Mouse (Mus musculus) fat pad, adult 2 months (tissue): ENCODE measurements around the gene Mxra7.

Experiments used
- DNase-seq: peaks from one replicate; pipeline ENCODE4 v3.0.0-alpha.2; 2011; ENCODE audit warnings: low read depth, low spot score; ENCODE audit errors: extremely low read depth

Mxra7 gene

GRCm38 (mm10) chr11:116819932-116820593, 7.8 kb downstream of the Mxra7 start:
- DNase-seq = no peak

DNA sequence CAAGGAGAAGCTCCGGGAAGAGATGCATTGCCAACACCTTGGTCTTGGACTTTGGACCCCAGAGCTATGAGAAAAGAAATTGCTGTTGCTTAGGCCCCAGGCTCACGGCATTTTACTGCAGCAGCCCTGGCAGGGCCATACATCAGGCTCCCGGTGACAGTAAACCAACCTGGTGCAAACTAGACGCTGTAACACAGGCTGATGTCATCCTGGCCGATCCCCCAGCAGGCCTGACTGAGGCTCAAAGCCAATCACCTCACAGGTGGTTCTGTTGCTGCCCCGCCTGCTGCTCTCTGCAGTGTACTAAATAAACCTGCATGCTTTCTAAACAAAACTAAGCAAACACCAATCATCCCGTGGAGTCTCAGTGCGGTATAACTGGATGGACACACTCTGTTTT, 9.1 kb downstream of the Mxra7 start:
- DNase-seq = no peak

DNA sequence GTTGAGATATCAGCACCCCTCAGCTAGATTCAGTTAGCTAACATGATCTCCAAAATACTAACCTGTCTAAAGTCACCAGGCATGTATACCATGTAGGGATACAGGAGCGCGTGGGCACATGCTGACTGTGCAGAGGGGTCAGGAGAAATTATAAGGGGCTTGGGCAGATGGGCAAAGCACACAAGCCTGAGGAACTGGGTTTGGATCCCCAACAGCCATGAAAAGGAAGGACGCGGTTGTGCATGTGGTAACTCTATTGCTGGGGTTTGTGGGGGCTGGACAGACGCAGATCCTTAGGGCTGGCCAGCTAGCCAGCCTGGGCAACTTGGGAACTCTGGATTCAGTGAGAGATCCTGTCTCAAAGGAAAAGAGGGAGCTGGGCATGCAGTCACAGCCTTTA, 10.3 kb downstream of the Mxra7 start:
- no peak for DNase-seq

DNA sequence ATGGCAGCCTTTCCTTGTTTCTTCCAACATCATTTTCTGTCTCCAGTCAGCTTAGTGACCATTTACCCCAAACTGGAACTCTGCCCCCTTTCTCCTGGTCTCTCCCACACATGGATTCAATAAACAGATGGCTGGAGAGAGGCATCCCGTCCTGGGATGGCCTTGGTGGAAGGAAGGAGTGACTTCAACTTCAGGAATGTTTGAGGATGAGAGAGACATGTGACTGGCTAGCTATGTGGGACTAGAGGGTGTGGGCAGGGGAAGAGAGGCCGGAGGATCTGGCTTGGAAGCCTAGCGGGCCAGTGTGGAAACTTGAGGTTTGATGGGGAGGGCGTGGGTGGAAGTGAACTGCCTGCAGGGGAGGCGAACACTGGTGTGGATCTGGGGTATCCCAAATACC, 11.1 kb downstream of the Mxra7 start:
- no peak for DNase-seq

DNA sequence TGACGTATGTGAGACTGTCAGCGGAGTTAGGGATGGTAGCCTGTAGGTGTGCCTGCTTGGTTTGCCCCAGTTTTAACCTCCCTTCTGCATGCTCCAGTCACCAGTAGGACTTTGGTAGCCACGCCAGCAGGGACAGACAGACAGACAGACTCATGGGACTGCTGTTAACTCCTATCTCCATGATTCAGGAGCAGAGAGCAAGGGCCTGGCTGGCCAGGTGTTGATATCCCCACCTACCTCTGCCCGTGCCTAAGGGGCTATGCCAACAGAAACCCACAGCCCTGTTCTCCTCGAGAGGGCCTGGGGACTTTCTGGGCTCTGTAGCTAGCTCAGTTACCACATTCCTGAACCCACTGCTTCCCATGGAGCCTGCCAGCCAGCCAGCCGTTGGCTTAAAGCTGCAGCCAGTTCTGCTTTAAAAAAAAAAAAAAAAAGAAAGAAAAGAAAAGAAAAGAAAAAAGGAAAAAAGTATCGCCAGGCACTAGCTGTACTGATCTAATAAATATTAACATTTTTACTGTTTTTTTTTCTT, 12.9 kb downstream of the Mxra7 start:
- DNase-seq = no peak

DNA sequence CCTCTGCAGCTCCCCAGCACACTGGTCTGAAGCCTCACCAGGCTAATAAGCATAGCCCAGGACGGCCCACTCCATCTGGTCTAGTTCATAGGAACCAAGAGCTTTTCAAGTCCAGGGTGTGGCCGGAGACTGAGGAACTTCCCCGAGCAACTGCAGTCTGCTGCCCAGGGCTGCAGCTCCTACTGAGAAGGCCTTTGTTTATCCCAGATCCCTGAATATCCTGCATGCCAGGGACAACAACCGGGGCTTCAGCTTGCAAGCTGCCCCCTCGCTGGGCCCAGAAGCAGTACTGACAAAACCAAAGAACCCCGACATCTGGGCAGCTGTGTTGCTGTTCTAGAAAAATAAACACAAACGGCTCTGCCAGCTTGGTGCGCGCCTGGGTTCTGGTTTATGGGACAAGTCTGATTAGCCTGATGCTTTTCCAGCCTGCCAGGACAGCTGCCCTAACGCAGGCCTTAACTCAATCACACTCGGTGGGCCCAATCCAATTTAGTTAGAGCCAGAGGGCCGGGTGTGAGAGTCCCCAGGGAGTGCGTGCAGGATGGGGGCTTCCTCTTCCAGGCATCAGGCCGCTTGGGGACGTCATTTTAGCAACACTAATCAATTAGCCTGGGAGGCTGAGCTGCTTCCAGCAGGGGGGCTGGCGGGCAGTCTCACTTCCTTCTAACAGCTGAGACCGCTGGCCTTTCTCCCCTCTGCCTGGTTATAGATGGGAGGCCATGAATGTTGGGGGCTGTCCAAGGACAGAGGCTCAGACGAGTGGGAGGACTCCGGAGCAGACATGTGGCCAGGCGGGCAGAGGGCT, 13.6 kb downstream of the Mxra7 start:
- DNase-seq = no peak

GRCm38 (mm10) chr11:116813610-116814009, 14.2 kb downstream of the Mxra7 start:
- DNase-seq = no peak

DNA sequence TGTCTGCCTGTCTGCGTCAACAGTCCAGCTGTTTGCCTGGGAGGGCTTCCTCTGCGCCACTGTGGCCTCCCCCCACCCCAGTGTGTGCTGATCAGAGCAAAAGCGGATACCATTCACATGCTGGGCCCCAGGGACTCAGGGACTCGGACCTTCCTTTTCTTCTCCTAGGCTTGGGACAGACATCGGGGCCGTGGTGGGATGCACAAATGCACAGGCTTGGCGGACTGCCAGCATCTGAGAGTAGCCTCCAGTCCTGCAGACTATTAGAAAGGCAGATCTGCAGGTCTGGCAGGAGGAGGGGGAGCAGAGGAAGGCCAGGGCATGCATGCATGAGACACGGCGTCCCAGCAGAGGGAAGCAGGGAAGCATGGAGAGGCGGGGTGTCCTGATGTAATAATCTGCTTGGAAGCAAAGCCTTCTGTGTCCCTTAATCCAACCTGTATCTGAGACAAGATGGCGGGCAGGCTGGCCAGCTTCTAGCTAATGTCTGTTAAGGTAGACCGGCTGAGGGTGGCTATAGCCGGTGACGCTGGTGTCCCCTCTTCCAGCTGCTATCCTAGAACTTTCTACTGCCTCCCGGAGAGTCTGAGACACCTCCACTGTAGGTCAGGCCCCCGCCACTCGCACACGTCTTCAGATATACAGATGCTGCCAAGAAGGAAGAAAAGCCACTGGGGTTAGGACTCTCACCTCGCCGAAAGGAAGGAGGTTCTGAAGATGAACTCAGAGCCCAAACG, 14.9 kb downstream of the Mxra7 start:
- no peak for DNase-seq

DNA sequence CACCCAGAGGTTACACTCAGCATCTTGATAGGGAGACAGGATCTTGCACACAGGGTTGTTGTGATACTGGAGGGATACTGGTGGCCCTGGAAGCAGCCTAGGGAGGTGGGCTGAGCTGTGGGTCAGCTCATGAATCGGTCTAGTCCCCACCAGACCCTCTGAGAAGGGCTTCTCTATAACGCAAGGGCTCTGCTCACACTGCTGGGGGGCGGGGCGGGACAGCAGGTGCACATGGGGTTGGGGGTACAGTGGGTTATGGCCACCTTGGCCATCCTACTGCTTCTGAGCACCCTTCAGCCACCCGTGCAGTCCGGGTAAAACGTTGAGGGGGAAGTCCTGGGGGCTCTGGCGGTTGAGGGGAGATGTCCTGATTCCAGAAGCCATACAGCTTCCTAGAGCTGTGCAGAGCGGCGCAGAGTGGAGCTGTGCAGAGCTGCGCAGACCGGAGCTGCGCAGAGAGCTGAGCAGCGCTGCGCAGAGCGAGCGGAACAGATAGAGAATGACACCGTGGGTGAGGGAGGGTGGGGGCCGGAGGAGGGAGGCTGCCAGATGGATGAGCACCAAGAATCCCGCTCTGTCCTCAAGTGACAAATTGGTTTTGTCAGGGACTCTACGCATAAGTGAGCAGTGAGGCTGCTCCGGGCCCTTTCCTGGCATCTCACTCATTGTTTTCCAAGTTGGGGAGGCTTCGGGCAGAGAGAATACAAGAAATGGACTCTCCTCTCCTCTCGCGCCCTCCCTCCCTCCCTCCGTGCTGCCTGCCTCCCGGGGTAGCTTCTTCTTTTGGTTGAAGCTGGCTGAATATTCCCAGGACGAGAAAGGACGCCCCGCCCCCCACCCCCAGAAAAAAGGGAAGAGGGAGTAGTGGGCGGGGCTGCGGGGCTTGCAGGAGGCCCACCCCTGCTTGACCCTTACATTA, 16.6 kb downstream of the Mxra7 start:
- DNase-seq = no peak

DNA sequence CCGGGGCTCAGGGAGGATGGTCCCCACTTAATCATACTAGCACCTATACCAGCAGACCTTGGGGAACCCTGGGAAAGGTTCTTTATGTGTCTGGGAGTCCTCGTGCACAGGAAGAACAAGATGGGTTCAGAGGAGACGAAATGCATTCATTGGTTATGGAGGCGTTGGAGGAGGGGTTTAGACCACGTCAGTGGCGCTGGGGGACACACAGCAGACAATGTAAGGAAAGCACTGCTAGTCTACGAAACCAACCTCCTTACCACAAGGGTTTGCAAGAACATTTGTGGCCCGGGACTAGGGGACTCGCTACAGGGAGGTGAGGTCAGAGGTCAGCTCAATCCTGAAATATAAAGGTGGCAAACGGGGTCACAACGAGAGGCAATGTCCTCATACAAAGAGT, 17.3 kb downstream of the Mxra7 start:
- DNase-seq = no peak

DNA sequence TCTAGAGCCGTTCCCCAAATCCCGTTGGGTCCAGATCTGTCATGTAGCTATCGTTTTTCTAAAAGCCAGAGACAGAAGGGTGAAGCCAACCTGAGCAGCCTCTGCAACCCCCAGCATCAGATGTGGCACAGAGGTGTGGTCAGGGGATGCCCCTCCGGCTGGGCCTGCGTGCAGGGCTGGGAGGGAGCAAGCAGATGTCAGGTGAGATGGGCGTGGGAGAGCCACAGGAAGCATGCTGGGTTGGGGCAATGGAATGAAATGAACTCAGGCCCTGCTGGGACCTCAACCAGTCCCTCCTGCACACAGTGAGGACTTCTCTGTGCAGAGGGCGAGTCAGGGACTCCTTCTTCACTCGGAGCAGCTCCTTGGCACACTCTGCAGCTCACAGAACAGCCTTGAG, 18.3 kb downstream of the Mxra7 start:
- no peak for DNase-seq

DNA sequence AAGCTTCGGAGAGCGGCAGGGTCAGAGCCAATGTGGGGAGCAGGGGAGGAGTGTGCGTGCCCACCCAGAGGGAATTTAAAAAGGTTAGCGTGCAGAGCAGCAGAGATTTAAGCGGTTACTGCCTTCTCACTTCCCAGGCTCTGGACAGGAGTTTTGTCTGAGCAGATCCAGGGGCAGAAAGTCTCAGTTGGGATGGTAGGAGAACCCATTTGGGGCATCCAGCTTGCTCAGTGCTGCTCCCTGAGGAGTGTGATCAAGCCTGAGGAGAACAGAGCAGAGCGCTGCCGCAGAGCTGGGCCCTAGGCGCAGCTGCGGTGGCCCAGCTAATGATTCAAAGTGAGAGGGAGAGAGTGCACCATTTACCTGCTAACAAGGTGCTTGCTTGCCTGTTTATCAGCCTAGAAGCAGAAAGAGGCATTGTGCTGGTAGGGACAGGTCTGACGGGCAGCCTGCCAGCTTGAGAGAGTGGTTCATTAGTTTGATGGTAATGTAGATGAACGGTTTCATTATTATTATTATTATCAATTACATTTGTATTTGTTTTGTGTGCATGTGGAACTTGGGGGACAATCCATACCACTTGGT, 18.9 kb downstream of the Mxra7 start:
- no peak for DNase-seq

DNA sequence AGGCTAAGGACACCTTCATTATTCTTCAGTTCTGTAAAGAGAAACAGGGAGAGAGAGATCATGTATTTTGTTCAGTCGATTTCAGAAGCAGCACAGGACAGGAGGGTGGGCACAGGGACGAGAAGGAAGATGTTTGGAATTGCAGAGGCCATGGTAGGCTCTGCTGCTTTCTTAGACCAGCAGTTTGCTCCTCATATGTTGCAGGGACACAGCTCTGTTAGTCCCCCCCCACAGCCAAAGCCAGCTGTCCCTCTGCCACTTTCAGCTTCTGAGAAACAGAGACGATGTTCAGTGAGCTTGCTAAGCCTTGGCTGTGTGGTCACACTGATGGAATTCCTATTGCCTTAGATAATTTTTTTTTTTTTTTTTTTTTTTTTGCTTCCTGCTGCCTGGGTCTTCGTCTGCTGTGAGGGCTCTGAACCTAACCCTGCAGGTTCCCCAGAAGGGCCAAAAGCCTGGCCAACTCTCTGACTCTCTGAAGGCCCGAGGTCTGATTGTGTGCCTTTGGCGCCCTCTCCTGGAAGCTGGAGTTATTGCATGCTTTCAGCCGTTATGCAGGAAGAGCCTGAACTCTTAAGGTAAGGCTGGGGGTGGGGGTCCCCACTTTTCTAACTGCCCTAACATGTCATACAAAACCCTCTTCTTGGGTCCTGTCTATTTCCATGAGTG, 19.8 kb downstream of the Mxra7 start:
- no peak for DNase-seq

DNA sequence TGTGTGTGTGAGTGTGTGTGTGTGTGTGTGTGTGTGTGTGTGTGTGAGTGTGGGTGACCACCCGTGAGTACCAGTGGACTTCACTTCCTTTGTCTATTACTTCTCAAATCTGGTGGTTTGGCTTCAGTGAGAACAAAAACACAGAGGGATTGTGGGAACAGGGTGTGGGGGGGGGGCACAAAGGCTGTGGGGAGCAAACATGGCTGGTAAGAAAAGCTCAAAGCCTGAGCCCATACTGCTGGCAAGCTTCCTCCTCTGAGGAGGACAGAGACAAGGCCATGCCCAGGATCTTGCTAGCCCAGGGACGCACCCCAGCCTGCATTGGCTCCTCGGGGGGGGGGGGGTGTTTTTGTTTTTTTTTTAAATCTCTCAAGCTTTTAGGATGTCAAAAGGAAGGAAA, 20.3 kb downstream of the Mxra7 start:
- DNase-seq = no peak

DNA sequence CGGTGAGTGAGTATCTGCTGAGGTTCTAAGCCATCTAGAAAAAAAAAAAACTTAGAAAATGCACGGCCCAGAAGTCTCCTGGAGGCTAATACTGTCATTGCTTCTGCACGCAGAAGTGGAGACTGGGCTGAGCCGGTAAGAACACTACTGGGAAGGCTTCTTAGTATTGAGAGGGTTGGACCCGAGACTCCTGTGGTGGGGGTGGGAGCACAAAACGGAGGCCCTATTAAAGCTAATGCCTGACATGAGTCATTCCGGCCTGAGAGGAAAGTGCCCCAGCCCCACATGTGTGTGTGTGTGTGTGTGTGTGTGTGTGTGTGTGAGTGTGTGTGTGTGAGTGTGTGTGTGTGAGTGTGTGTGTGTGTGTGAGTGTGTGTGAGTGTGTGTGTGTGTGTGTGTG, 20.7 kb downstream of the Mxra7 start:
- no peak for DNase-seq

- DNase-seq = no peak
Observed at GRCm38 (mm10) chr11:116806136-116807071, 21.4 kb downstream of the Mxra7 start.

- no peak for DNase-seq
Observed at GRCm38 (mm10) chr11:116802709-116803108, 25.1 kb downstream of the Mxra7 start.

DNA sequence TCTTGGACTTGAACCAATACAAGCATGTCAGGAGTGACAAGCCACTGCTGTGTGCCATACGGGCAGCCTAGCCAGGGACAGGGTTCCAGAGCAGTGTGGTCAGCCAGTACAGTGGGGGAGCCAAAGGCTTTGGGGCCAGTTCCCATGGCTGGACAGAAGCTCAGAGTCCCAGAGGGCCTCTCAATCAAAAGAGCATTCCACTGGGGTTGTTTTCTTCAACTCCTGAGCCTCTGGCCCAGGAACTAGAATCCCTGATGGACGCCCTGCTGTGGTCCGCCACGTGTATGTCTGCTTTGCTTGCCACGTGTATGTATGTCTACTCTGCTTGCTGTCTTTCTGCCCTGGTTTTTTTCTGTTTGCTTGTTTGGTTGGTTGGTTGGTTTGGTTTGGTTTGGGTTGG, 26.7 kb downstream of the Mxra7 start:
- no peak for DNase-seq

DNA sequence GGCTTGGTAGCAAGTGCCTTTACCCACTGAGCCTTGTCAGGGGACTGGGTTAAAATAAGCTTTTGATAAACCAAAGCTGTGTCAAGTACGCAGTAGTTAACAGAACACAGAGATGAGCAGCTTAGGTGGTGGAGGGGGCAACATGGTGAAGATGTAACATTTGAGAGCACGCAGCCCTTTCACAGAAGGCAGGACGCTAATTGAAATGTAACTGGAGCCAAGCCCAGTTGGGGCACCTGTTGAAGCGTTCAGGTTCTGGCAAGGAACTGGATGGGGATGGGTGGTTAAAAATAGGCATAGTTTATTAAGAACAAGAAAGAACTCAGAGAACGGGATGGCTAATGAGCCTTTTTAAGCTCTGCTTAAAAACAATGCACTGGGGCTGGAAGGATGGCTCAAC, 28.5 kb downstream of the Mxra7 start:
- DNase-seq = no peak
